ENCODE assay signal across 8 mouse cellular contexts in genomic region chr1:152790254-152790653, GRCm38 (mm10). TPM values are rescaled to one million over a fixed set of nuclear protein-coding genes. Genes with fewer than 3 reads are reported as not detected.
A peak's percentile ranks its signal among the peaks of the same experiment; 100 is the strongest.
DNase-seq lines count a peak whose midpoint lies in the region; ATAC-seq lines count a peak whose summit lies in the region.

No protein-coding gene starts in this region.

- no peak overlapping the region for H3K9ac ChIP-seq in forebrain, embryonic 11.5 days (ENCODE audit: low read length)
- H3K9ac ChIP-seq in forebrain, embryonic 12.5 days: no peak overlapping the region
- H3K9ac ChIP-seq in heart, embryonic 16.5 days (ENCODE audit: low read length): no peak overlapping the region

- no peak overlapping the region for H3K27ac ChIP-seq in forebrain, embryonic 11.5 days (ENCODE audit: low read depth, low read length)
- H3K27ac ChIP-seq in forebrain, embryonic 12.5 days: no peak overlapping the region
- H3K27ac ChIP-seq in heart, embryonic 16.5 days (ENCODE audit: low read length): peak overlapping the region; percentile 14; the same call in 1 of the 2 replicates
- H3K27ac ChIP-seq in limb, embryonic 10.5 days: no peak overlapping the region

- ATAC-seq in forebrain, embryonic 11.5 days (replicated peaks; ENCODE audit: low FRiP score): 0 out of 2 replicates have a peak, but pooled peaks have one; percentile 24
- no peak for ATAC-seq in forebrain, embryonic 12.5 days (ENCODE audit: low FRiP score)
- peak; percentile 43; the same call in 1 of the 2 replicates for ATAC-seq in heart, embryonic 16.5 days (replicated peaks; ENCODE audit: extremely low read depth, insufficient read depth, low FRiP score)
- peak; percentile 60 for ATAC-seq in monocyte, adult 5-6 weeks (replicated peaks; ENCODE audit: insufficient number of reproducible peaks, low FRiP score, low TSS enrichment, poor library complexity, severe bottlenecking)

- no peak overlapping the region for H3K4me3 ChIP-seq in forebrain, embryonic 11.5 days (ENCODE audit: low read depth, low read length)
- no peak overlapping the region for H3K4me3 ChIP-seq in forebrain, embryonic 12.5 days (replicated peaks)
- H3K4me3 ChIP-seq in heart, embryonic 16.5 days (ENCODE audit: low read length): no peak overlapping the region
- peak overlapping the region; percentile 9; the same call in 1 of the 2 replicates for H3K4me3 ChIP-seq in limb, embryonic 10.5 days

- WGBS in forebrain, embryonic 11.5 days: 31% methylated on average over 12 of the region's 12 CpGs
- WGBS in forebrain, embryonic 12.5 days: 29% methylated on average over 12 of the region's 12 CpGs
- 22% methylated on average over 12 of the region's 12 CpGs for WGBS in heart, embryonic 16.5 days
- 17% methylated on average over 12 of the region's 12 CpGs for WGBS in limb, embryonic 10.5 days

- H3K9me3 ChIP-seq in forebrain, embryonic 11.5 days (ENCODE audit: control insufficient read depth, low read length): no peaks in the 10 kb centered on the region; the same call in 1 of the 2 replicates
- H3K9me3 ChIP-seq in forebrain, embryonic 12.5 days: no peaks in the 10 kb centered on the region
- H3K9me3 ChIP-seq in heart, embryonic 16.5 days (replicated peaks; ENCODE audit: control insufficient read depth, low read length): peaks cover 3% of the 10 kb centered on the region; the same call in 1 of the 2 replicates
- no peaks in the 10 kb centered on the region for H3K9me3 ChIP-seq in limb, embryonic 10.5 days (replicated peaks)

- H3K4me1 ChIP-seq in forebrain, embryonic 11.5 days (replicated peaks; ENCODE audit: control insufficient read depth, insufficient read depth, low read length): peaks cover 13% of the 10 kb centered on the region
- peaks cover 22% of the 10 kb centered on the region for H3K4me1 ChIP-seq in forebrain, embryonic 12.5 days
- H3K4me1 ChIP-seq in heart, embryonic 16.5 days (ENCODE audit: control insufficient read depth, insufficient read depth, low read length): peaks cover 12% of the 10 kb centered on the region
- H3K4me1 ChIP-seq in limb, embryonic 10.5 days: peaks cover 29% of the 10 kb centered on the region

- H3K27me3 ChIP-seq in forebrain, embryonic 11.5 days (ENCODE audit: control insufficient read depth, insufficient read depth, low read length): no peaks in the 10 kb centered on the region
- no peaks in the 10 kb centered on the region for H3K27me3 ChIP-seq in forebrain, embryonic 12.5 days
- no peaks in the 10 kb centered on the region for H3K27me3 ChIP-seq in heart, embryonic 16.5 days (ENCODE audit: control insufficient read depth, insufficient read depth, low read length)
- no peaks in the 10 kb centered on the region for H3K27me3 ChIP-seq in limb, embryonic 10.5 days (ENCODE audit: low read depth, poor library complexity, severe bottlenecking)

- no peak for DNase-seq in forebrain, embryonic 11.5 days (ENCODE audit: low spot score)
- DNase-seq in A20 (ENCODE audit: low read depth, low spot score): peak; percentile 83
- DNase-seq in adrenal gland, postnatal 14 days: peak; percentile 56
- DNase-seq in limb, embryonic 10.5 days (ENCODE audit: low spot score): peak; percentile 45
- DNase-seq in frontal cortex, postnatal 14 days (ENCODE audit: low spot score in 2 of 2): no peak

- no peak overlapping the region for H3K4me2 ChIP-seq in forebrain, embryonic 11.5 days (ENCODE audit: low read depth, low read length, severe bottlenecking)
- no peak overlapping the region for H3K4me2 ChIP-seq in forebrain, embryonic 12.5 days
- H3K4me2 ChIP-seq in heart, embryonic 16.5 days (ENCODE audit: low read depth, low read length): 0 out of 2 replicates have a peak overlapping the region, but pooled peaks have one; percentile 11

- H3K36me3 ChIP-seq in forebrain, embryonic 11.5 days (ENCODE audit: control insufficient read depth, insufficient read depth, low read length): no peaks in the 10 kb centered on the region
- H3K36me3 ChIP-seq in forebrain, embryonic 12.5 days (replicated peaks): no peaks in the 10 kb centered on the region
- H3K36me3 ChIP-seq in heart, embryonic 16.5 days (ENCODE audit: control insufficient read depth, insufficient read depth): no peaks in the 10 kb centered on the region
- no peaks in the 10 kb centered on the region for H3K36me3 ChIP-seq in limb, embryonic 10.5 days

RNA-seq across cellular contexts. Expression of gene Ncf2, which starts 9.7 kb away (rescaled TPM):
- polyA plus RNA-seq in forebrain, embryonic 11.5 days (2014; fragmentation: Nextera tagmentation; extraction: Ambion mirVana): 2.5 TPM in 2 replicates
- polyA plus RNA-seq in forebrain, embryonic 12.5 days (2016; fragmentation: Nextera tagmentation; extraction: Ambion mirVana): 1.8 and 2.2 TPM in 2 replicates
- total RNA-seq in adrenal gland, postnatal 14 days (2021): 4.9 and 7.7 TPM in 2 replicates
- 4.0 and 6.1 TPM in 2 replicates for polyA plus RNA-seq in heart, embryonic 16.5 days (2015; fragmentation: Nextera tagmentation; extraction: Ambion mirVana)
- 2.4 and 2.5 TPM in 2 replicates for polyA plus RNA-seq in limb, embryonic 10.5 days (2016; fragmentation: Nextera tagmentation; extraction: Ambion mirVana)
- 355 to 740 TPM (median 657 TPM) in 3 replicates for total RNA-seq in monocyte, adult 5-6 weeks (2017)

RNA-seq across cellular contexts. Expression of gene Arpc5, which starts 23.9 kb away (rescaled TPM):
- polyA plus RNA-seq in forebrain, embryonic 11.5 days (2014; fragmentation: Nextera tagmentation; extraction: Ambion mirVana): 252 and 259 TPM in 2 replicates
- polyA plus RNA-seq in forebrain, embryonic 12.5 days (2016; fragmentation: Nextera tagmentation; extraction: Ambion mirVana): 275 and 281 TPM in 2 replicates
- total RNA-seq in adrenal gland, postnatal 14 days (2021): 104 and 115 TPM in 2 replicates
- 196 and 229 TPM in 2 replicates for polyA plus RNA-seq in heart, embryonic 16.5 days (2015; fragmentation: Nextera tagmentation; extraction: Ambion mirVana)
- polyA plus RNA-seq in limb, embryonic 10.5 days (2016; fragmentation: Nextera tagmentation; extraction: Ambion mirVana): 157 and 165 TPM in 2 replicates
- 321 to 382 TPM (median 369 TPM) in 3 replicates for total RNA-seq in monocyte, adult 5-6 weeks (2017)

RNA-seq across cellular contexts. Expression of gene Rgl1, which starts 24.1 kb away (rescaled TPM):
- 28.6 and 32.5 TPM in 2 replicates for polyA plus RNA-seq in forebrain, embryonic 11.5 days (2014; fragmentation: Nextera tagmentation; extraction: Ambion mirVana)
- polyA plus RNA-seq in forebrain, embryonic 12.5 days (2016; fragmentation: Nextera tagmentation; extraction: Ambion mirVana): 19.8 and 20.9 TPM in 2 replicates
- total RNA-seq in adrenal gland, postnatal 14 days (2021): 32.3 and 40.5 TPM in 2 replicates
- polyA plus RNA-seq in heart, embryonic 16.5 days (2015; fragmentation: Nextera tagmentation; extraction: Ambion mirVana): 60.1 and 61.0 TPM in 2 replicates
- 38.7 and 44.0 TPM in 2 replicates for polyA plus RNA-seq in limb, embryonic 10.5 days (2016; fragmentation: Nextera tagmentation; extraction: Ambion mirVana)
- 7.3 to 16.7 TPM (median 10.5 TPM) in 3 replicates for total RNA-seq in monocyte, adult 5-6 weeks (2017)

RNA-seq across cellular contexts. Expression of gene Apobec4, which starts 39.9 kb away (rescaled TPM):
- not detected in 2 replicates for polyA plus RNA-seq in forebrain, embryonic 11.5 days (2014; fragmentation: Nextera tagmentation; extraction: Ambion mirVana)
- not detected in 2 replicates for polyA plus RNA-seq in forebrain, embryonic 12.5 days (2016; fragmentation: Nextera tagmentation; extraction: Ambion mirVana)
- total RNA-seq in adrenal gland, postnatal 14 days (2021): not detected in 2 replicates
- not detected in 2 replicates for polyA plus RNA-seq in heart, embryonic 16.5 days (2015; fragmentation: Nextera tagmentation; extraction: Ambion mirVana)
- not detected in 2 replicates for polyA plus RNA-seq in limb, embryonic 10.5 days (2016; fragmentation: Nextera tagmentation; extraction: Ambion mirVana)
- not detected in 3 replicates for total RNA-seq in monocyte, adult 5-6 weeks (2017)

Comparison
In these comparisons a context has a peak if more than half of its experiments do, and no peak if none do; other contexts are left out.
1. DNase-seq: peak in A20 (single experiment), adrenal gland, postnatal 14 days (single experiment) and limb, embryonic 10.5 days (single experiment); none in forebrain, embryonic 11.5 days (single experiment) and frontal cortex, postnatal 14 days (0 of 2).